Mouse (Mus musculus) heart, embryonic 12.5 days (tissue): ENCODE measurements around the gene Pctp. TPM values are rescaled to one million over a fixed set of nuclear protein-coding genes. Genes with fewer than 3 reads are reported as not detected.

Experiments used
- ATAC-seq: fragments of 200-750 bp; cut with Nextera tagmentation; 2 replicates; pipeline ENCODE4 v1.8.0; 2017; ENCODE audit warnings: moderate TSS enrichment, moderate library complexity; ENCODE audit not compliant: insufficient number of reproducible peaks, low FRiP score
- H3K27ac ChIP-seq: fragments of 300-500 bp; sonication (generic); 2 replicates; pipeline ENCODE4 v1.5.1; 2016; ENCODE audit warnings: mild to moderate bottlenecking, moderate library complexity; ENCODE audit not compliant: poor library complexity, severe bottlenecking
- H3K27me3 ChIP-seq: fragments of 300-500 bp; sonication (generic); replicated peaks from 2 replicates; pipeline ENCODE4 v1.6.1; 2016; ENCODE audit warnings: mild to moderate bottlenecking, moderate library complexity
- H3K36me3 ChIP-seq: fragments of 300-500 bp; sonication (generic); 2 replicates; pipeline ENCODE4 v1.6.1; 2016; ENCODE audit warnings: mild to moderate bottlenecking, moderate library complexity
- H3K4me1 ChIP-seq: fragments of 300-500 bp; sonication (generic); replicated peaks from 2 replicates; pipeline ENCODE4 v1.6.1; 2016; ENCODE audit warnings: mild to moderate bottlenecking
- H3K4me2 ChIP-seq: fragments of 300-500 bp; sonication (generic); 2 replicates; pipeline ENCODE4 v1.6.1; 2016; ENCODE audit warnings: mild to moderate bottlenecking, moderate library complexity
- H3K4me3 ChIP-seq: fragments of 300-500 bp; sonication (generic); 2 replicates; pipeline ENCODE4 v1.5.1; 2016; ENCODE audit warnings: mild to moderate bottlenecking
- H3K9ac ChIP-seq: fragments of 300-500 bp; sonication (generic); 2 replicates; pipeline ENCODE4 v1.6.1; 2016; ENCODE audit warnings: mild to moderate bottlenecking, moderate library complexity
- H3K9me3 ChIP-seq: fragments of 300-500 bp; sonication (generic); replicated peaks from 2 replicates; pipeline ENCODE4 v1.6.1; 2016; ENCODE audit warnings: mild to moderate bottlenecking, moderate library complexity
- WGBS: fragments of 180-500 bp; shearing (Covaris S2); methylation state at CpG from one replicate; pipeline ENCODE4 v1.1.7; 2016; 5-methylcytosine and 5-hydroxymethylcytosine counted together
- polyA plus RNA-seq: library from polyadenylated mRNA; unstranded; fragments of >200 nt; fragmentation: Nextera tagmentation; extraction: Ambion mirVana; gene quantifications from 2 replicates; pipeline ENCODE4 v1.2.1, GENCODE M21; 2016

Gene Pctp
- polyA plus RNA-seq, 1 experiment from 2014 or later, result 18.1 TPM

GRCm38 (mm10) chr11:90007791-90008531, 5.3 kb upstream of the Pctp start:
- H3K27me3 ChIP-seq, result no peaks in the 10 kb centered on the region
- 44% methylated on average over 7 of the region's 7 CpGs for WGBS
- ATAC-seq, result no peak

DNA sequence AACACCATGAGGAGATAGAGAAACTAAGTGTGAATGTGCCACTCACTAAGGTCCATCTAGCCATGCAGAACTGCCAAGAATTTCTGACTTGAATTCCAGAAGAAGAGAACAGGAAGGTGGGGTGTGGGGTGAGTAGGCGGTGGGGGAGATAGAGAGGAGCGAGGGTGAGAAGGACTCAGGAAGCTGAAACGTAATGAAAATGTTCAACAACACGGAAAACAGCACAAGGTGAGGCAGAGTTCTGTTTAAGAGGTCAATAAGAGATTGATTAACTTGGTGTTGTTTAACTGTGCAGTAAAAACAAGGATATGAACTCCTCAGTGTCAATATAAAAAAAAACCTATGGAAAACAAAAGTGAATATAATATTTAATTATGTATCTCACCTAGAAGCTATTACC, 3.4 kb upstream of the Pctp start:
- ATAC-seq, result no peak
- 35% methylated on average over 4 of the region's 4 CpGs for WGBS
- Histone ChIP-seq H3K9ac (no peak overlapping the region), H3K27ac (no peak overlapping the region), H3K4me2 (no peak overlapping the region), H3K36me3 (no peaks in the 10 kb centered on the region), H3K27me3 (no peaks in the 10 kb centered on the region), H3K9me3 (no peaks in the 10 kb centered on the region), H3K4me1 (peaks cover 7% of the 10 kb centered on the region; the same call in 1 of the 2 replicates), H3K4me3 (no peak overlapping the region)

More at GRCm38 (mm10) chr11:90007791-90008531, 5.3 kb upstream of the Pctp start:
- Histone ChIP-seq H3K27ac (no peak overlapping the region), H3K9ac (no peak overlapping the region), H3K4me3 (no peak overlapping the region), H3K4me1 (0 out of 2 replicates have a peak, but pooled peaks cover 2% of the 10 kb centered on the region), H3K4me2 (no peak overlapping the region), H3K36me3 (no peaks in the 10 kb centered on the region), H3K9me3 (no peaks in the 10 kb centered on the region)

- no peaks in the 10 kb centered on the region for H3K9me3 ChIP-seq
- no peak overlapping the region for H3K4me3 ChIP-seq
- H3K27ac ChIP-seq, result no peak overlapping the region
- peaks cover 7% of the 10 kb centered on the region; the same call in 1 of the 2 replicates for H3K4me1 ChIP-seq
- no peaks in the 10 kb centered on the region for H3K27me3 ChIP-seq
- ATAC-seq, result no peak
- no peak overlapping the region for H3K9ac ChIP-seq
- WGBS, result 89% methylated on average over 4 of the region's 4 CpGs
- H3K4me2 ChIP-seq, result no peak overlapping the region
- H3K36me3 ChIP-seq, result no peaks in the 10 kb centered on the region
These were observed 692 bp upstream of the Pctp start for GRCm38 (mm10) chr11:90003386-90003785.

DNA sequence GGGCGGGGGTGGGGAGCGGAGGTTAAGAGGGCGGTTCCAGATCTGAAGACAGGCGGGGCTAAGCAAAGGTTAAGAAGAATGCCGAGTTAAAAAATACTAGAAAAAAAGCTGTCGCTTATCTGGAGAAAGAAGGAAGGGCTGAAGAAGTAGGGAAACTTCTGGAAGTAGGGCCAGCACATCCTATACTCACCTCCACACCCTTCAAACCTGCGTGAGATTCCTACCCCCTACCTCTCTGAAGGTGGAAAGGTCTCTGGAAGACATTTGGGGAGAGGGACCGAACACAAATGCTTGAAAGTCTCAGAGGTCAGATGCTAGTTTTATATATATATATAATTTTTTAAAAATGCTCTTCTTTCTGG, 274 bp upstream of the Pctp start:
- H3K4me1 ChIP-seq, result peaks cover 7% of the 10 kb centered on the region; the same call in 1 of the 2 replicates
- no peak overlapping the region for H3K27ac ChIP-seq
- ATAC-seq, result no peak
- peak overlapping the region; percentile 73 for H3K4me2 ChIP-seq
- no peak overlapping the region for H3K9ac ChIP-seq
- H3K9me3 ChIP-seq, result no peaks in the 10 kb centered on the region
- H3K36me3 ChIP-seq, result no peaks in the 10 kb centered on the region
- 15% methylated on average over 8 of the region's 8 CpGs for WGBS
- H3K27me3 ChIP-seq, result no peaks in the 10 kb centered on the region
- peak overlapping the region; percentile 62 for H3K4me3 ChIP-seq

DNA sequence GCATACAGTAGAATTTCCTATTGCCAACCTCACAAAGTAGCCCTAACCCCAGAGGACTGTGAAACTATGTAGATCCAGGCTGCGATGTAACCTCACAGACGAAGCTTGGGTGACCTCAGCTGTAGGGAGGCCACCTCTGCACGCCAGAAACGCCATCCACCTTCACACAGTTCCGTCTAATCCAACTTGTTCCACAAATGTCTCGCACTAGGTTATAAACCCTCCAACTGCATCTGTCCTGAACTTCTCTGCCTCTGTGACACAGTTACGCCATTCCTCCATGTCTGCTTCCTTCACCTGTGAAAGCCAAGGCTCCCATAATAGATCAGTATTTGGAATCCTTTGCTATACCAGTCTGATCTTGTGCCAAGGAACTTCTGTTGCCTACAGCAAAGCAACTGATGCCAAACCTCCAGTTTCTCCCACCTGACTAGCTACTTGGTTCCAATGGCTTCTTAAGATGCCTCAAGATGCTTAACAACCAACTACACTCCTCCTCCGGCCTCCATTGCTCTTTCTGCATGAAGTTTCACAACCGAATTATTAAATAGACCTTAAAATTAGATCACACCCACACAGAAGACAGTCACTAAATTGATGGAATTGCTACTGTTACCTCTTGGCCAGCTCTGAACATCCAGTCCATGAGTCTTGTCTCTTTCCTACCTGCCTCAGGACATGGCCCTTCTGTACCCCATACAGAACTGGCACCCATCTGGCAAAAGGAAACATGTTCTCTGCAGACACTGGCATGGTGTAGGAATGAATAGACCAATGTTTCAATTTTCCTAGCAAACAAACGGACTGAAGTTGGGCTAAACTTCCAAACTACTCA, 1.1 kb downstream of the Pctp start:
- no peak overlapping the region for H3K27ac ChIP-seq
- peak overlapping the region; percentile 80; the same call in 1 of the 2 replicates for H3K9ac ChIP-seq

GRCm38 (mm10) chr11:90000666-90001065, 2.0 kb downstream of the Pctp start:
- no peak overlapping the region for H3K4me3 ChIP-seq
- ATAC-seq, result no peak
- no peaks in the 10 kb centered on the region for H3K36me3 ChIP-seq
- H3K27ac ChIP-seq, result no peak overlapping the region
- H3K9ac ChIP-seq, result no peak overlapping the region
- no peak overlapping the region for H3K4me2 ChIP-seq
- peaks cover 4% of the 10 kb centered on the region; the same call in 1 of the 2 replicates for H3K4me1 ChIP-seq
- H3K9me3 ChIP-seq, result no peaks in the 10 kb centered on the region
- 83% methylated on average over 4 of the region's 4 CpGs for WGBS
- H3K27me3 ChIP-seq, result no peaks in the 10 kb centered on the region

More for the DNA sequence above, 1.1 kb downstream of the Pctp start:
- ATAC-seq, result no peak
- Histone ChIP-seq H3K4me2 (peak overlapping the region; percentile 73), H3K27me3 (no peaks in the 10 kb centered on the region), H3K9me3 (no peaks in the 10 kb centered on the region), H3K36me3 (no peaks in the 10 kb centered on the region), H3K4me3 (peak overlapping the region; percentile 62), H3K4me1 (peaks cover 7% of the 10 kb centered on the region; the same call in 1 of the 2 replicates)
- 85% methylated on average over 10 of the region's 10 CpGs for WGBS

DNA sequence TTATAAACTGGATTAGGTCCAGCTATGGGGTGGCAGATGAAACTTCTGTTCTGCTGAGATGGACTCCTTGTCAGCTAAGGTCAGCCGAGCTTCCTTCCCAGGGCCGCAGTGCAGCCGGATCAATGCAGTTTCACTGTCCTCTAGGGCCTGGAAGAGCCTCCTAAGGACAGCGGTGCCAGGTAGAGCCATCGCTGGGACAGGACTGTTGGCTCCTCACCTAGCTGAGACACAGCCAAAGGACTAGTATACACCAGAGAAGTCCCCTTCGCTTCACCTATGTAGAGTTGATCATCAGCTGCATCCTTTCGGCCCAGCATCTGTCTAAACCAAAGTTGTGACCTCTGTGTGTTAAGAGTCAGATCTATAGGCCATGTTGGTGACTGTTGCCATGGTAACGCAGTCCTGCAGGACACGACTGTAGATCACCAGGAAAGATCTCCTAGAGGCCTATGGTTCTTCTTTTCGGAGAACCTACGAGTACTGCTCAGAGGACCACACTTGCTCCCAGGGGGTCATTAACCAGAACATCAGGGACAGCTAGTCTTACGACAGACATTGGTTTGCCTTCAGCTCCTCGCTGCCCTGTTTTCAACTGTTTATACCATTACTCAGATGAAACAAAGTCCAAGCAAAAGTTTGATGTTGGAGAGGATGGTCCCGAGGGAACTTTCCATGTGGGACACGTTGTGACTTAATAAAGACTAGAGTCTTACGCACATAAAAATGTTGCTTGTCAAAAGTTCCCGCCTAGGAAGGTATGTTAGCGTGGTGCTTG, 3.5 kb downstream of the Pctp start:
- Histone ChIP-seq H3K9me3 (no peaks in the 10 kb centered on the region), H3K4me3 (no peak overlapping the region), H3K9ac (no peak overlapping the region), H3K36me3 (no peaks in the 10 kb centered on the region), H3K4me2 (no peak overlapping the region), H3K27me3 (no peaks in the 10 kb centered on the region), H3K27ac (no peak overlapping the region), H3K4me1 (peaks cover 10% of the 10 kb centered on the region)
- 91% methylated on average over 18 of the region's 18 CpGs for WGBS
- ATAC-seq, result no peak

DNA sequence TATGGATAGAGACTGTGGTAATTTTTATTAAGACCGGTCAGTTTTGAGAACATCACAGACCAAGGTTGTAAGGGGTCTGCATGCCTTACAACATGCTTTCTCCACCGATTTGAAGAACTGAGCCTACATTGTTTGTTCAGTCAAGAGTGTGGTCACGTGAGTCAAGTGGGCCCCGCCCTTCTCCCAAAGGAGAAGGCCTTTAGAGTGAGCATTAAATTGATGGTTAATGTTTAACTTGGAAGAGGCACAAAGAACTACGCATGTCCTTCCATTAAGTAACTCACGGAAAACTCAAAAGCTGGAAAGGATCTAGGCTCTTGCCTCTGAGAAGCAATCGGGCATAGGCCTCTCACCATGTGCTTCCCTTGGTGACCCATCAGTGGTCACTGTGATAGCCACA, 5.8 kb downstream of the Pctp start:
- Histone ChIP-seq H3K4me3 (no peak overlapping the region), H3K36me3 (no peaks in the 10 kb centered on the region), H3K4me2 (no peak overlapping the region), H3K4me1 (peaks cover 6% of the 10 kb centered on the region), H3K9ac (no peak overlapping the region), H3K27me3 (no peaks in the 10 kb centered on the region), H3K27ac (no peak overlapping the region), H3K9me3 (no peaks in the 10 kb centered on the region)
- no peak for ATAC-seq
- WGBS, result 88% methylated on average over 7 of the region's 7 CpGs

DNA sequence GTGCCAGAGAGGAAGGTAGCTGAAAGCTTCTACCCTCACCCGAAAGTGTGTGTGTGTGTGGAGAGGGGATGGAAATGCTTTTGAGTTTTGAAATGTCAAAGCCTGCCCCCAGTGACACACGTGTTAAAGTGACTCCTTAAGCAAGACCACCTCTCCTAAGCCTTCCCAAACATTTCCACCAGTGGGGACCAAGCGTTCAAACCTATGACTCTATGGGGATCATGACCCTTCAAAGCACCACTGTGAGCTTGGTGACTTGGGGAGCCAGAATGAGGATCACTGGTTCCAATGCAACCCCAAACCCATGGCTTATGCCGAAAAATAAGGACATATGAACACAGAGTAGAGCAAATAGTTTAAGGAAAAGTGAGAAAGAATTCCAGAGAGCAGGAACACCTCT, 6.3 kb downstream of the Pctp start:
- H3K4me3 ChIP-seq, result no peak overlapping the region
- peaks cover 6% of the 10 kb centered on the region for H3K4me1 ChIP-seq
- 82% methylated on average over 4 of the region's 4 CpGs for WGBS
- no peaks in the 10 kb centered on the region for H3K36me3 ChIP-seq
- no peak for ATAC-seq
- H3K9me3 ChIP-seq, result no peaks in the 10 kb centered on the region
- no peak overlapping the region for H3K9ac ChIP-seq
- H3K27ac ChIP-seq, result no peak overlapping the region
- H3K27me3 ChIP-seq, result no peaks in the 10 kb centered on the region
- no peak overlapping the region for H3K4me2 ChIP-seq

DNA sequence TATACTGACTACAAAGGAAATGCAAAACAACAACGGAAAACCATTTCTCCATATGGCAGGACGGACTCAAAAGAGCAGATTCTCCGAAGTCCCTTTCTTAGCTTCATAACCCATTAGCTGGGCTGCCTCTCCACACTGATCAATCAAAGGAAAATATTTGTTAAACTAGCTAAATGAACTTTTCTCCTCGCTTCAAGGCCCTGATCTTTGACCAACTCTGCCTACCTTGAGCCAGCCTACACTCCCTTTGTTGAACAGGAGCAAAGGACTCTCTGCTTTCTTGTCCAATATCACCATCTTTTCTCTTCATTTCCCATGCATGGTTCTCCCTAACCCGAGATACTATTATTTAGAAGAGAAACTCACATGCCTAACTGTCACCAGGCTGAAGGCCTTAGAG, 7.1 kb downstream of the Pctp start:
- whole genome bisulfite sequencing, result 79% methylated on average over 5 of the region's 5 CpGs
- ATAC-seq, result no peak
- Histone ChIP-seq H3K9ac (no peak overlapping the region), H3K36me3 (no peaks in the 10 kb centered on the region), H3K27ac (no peak overlapping the region), H3K4me3 (no peak overlapping the region), H3K27me3 (no peaks in the 10 kb centered on the region), H3K4me1 (peaks cover 6% of the 10 kb centered on the region), H3K4me2 (no peak overlapping the region), H3K9me3 (no peaks in the 10 kb centered on the region)

- Histone ChIP-seq H3K4me1 (peaks cover 6% of the 10 kb centered on the region), H3K4me3 (no peak overlapping the region), H3K4me2 (no peak overlapping the region), H3K36me3 (no peaks in the 10 kb centered on the region), H3K27ac (no peak overlapping the region), H3K27me3 (no peaks in the 10 kb centered on the region), H3K9ac (no peak overlapping the region), H3K9me3 (no peaks in the 10 kb centered on the region)
- 85% methylated on average over 2 of the region's 2 CpGs for WGBS
- ATAC-seq, result no peak
These were observed 8.0 kb downstream of the Pctp start for GRCm38 (mm10) chr11:89994706-89995105.
